Mouse (Mus musculus) CH12F3 (cell line): ENCODE measurements around the gene Edrf1.

Experiments
- in situ Hi-C: fragments of 300-500 bp; cut with MboI; formaldehyde crosslinking; loops from 2 replicates; pipeline ENCODE4 v1.14.3; 2020; ENCODE audit warnings: low sequenced_read_pairs

Gene Edrf1

DNA sequence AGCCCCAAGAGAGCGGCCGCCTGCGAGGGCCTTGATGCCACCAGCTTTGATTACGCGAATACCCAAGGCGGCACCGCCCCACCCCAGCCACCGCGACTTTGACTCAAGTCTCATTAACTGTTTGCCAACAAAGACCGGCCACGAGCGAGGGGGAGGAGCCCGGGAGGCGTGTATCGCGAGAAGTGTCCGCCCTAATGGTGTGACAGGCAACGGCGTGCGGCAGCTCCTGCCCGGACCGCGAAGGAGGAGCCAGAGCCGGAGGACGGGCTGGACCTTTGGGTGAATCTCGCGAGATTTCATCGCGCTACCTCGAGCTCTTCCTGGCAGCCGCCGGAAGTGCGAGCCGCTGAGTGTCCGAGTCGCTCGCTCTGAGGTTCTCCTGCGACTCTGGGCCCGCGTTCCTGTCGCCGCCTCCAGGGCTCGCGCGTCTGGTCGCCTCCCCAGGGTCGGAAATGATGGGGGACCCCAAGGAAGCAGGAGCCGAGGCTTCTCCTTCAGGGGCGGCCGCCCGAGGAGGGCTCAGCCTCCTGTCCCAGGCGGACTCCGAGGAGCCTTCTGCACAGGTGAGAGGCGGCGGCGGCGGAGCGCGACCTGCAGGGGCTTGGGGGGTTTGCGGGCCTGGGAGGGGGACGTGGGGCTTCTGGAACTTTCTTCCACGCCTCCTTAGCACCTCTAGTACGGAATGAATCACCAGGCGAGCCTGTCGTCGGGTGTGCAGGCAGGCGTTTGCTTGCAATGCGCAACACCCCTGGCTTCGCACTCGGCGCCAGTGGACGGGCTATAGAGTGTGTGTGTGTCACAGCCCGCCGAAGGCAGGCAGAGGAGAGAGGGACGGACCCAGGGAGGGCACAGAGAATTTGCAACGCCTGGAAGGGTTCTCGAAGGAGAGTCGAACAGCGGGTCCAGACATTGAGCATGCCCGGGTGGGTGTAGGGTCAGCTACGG lies at the start of gene Edrf1:
Edrf1 (plus strand) TSS at position 183 of the 945 bp plus-strand sequence.
- in situ Hi-C loops = no loop called here

DNA sequence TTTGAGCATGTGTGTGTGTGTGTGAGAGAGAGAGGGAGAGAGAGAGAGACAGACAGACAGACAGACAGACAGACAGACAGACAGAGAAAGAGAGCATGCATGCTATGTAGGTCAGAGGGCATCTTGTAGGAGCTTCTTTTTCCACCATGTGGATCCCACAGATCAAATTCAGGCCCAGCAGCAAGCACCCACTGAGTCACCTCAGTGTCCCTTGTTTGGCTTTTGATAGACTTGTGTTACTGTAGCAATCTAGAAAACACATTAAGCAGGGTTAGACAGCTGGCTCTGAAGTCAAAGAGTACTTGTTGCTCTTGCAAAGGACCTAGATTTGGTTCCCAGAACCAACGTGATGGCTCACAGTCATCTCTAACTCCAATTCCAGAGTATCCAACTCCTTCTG lies 45.6 kb upstream of the Edrf1 start:
- in situ Hi-C loops = no loop called here

- in situ Hi-C loops = no loop called here
Measured at GRCm38 (mm10) chr7:133600558-133600957, 36.8 kb upstream of the Edrf1 start.

- in situ Hi-C loops = no loop called here
Measured at GRCm38 (mm10) chr7:133602058-133602457, 35.3 kb upstream of the Edrf1 start, which contains the start of gene Tex36. TSS of gene Tex36 (minus strand) at chr7:133602158.

DNA sequence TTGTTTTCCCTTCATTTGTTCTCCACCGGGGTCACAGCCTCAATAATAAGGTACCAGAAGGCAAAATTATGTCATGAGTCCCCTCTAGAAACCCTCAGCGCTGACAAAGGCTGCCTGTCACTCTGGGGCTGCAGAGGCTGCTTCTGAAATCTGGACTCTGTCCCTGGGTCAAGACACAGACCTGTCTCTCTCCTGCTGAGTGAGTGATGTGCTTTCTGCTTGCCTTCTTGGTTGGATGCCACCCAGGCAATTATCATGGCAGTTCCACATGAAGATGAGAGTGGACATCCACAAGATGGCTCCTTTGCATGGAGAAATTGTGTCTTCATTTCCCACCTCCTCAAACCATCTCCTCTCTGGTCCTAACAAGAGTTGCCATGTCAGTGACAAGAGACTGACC lies 34.2 kb upstream of the Edrf1 start:
- in situ Hi-C loops = no loop called here

- in situ Hi-C loops = no loop called here
Measured at GRCm38 (mm10) chr7:133604427-133605081, 32.8 kb upstream of the Edrf1 start.

DNA sequence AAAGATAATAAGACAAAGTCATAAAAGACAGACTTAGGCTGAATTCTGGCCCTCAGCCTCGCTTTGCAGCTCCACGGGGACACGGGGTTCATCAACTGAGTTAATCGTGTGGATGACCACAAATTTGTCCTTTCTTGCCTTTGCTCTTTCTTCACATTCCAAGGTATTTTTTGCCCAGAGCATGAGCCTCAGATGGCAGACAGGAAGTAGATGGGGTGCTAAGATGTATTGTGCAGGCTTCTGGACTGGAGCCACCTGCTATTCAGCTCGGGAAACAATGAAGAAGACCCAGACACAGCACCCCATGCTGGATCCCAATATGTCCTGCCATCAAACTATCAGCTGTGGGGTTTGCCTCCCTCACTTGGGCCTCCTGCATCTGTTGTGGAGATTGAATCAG lies 30.0 kb upstream of the Edrf1 start:
- in situ Hi-C loops = no loop called here

DNA sequence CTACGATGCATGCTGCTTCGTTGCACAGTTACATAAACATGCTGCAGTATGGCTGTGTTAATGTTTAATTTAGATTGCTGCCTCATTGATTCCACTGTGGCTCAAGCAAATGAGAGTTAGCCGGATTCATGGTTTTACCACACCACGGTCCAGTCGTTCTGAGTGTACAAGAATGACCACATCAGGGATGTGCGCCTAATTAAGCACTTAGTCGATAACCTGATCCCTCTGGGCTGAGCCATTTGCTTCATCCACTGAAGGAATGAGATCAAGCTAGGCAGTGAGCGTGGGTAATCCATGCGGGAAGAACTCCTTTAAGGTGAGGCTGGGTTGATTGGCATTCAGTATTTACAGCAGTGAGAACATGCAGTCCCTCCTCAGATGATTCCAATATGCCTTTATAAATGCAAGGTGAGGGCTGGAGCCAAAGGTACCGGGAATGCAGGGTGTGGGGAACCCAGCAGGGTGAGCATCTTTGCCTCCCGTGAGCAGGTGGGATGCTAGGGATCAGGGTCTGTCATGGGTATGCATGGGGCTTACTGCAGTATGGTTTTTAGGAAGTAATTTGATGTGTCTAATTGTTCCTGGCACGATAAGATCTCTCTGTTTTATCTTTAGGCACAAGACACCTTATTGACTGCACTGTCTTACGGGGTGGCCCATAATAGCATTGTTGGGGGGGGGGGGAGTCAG lies 29.3 kb upstream of the Edrf1 start:
- in situ Hi-C loops = no loop called here

DNA sequence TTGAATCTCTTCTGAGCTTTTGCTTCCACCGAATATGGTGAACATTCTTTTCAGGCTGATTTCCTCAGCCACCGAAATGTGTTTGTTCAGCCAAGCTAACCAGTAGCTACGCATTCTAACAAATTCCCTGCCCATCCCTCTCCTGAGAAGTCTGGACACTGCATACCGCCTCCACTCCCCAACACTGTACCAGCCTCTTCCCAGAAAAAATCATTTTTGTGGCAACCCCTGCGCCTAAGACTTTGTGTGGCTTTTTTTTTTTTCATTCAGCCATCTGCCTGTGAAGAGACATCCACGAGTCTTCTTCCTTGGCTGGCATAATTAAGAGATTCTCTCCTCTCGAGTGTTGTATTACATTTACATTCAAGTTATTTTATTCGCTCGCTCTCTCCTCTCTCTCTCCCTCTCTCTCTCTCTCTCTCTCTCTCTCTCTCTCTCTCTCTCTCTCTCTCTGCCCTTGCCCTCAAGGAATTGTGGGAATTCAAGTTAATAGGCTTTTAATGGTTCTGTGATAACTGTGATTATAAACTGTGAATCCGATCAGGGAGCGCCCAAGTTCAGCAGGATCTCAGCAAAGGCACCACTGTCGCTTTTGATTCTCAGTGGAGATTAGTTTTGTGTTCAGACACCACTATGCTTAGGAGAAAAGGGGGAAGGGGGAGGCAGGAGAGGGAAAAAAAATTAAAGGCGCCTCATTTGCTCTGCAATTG lies 28.6 kb upstream of the Edrf1 start:
- in situ Hi-C loops = no loop called here

DNA sequence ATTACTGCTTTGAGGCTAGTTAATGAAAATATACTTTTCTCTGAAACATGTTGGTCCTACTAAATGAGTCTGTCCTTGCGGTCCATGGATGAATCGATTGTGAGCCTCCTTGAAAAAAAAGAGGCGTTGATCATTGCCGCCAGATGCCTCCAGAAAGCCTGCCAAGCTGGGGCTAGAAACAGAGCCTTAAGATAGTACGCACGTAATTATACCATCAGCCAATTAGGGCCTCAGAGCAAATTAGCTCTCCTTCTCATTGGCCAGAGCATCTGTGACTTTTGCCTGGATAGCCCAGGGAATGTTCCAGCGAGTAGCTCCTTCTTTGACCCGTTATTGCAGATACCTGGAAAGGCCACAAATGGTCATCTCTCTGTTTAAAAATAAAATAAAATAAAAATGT lies 27.8 kb upstream of the Edrf1 start:
- in situ Hi-C loops = no loop called here

- in situ Hi-C loops = no loop called here
Measured at GRCm38 (mm10) chr7:133612981-133613380, 24.4 kb upstream of the Edrf1 start.

GRCm38 (mm10) chr7:133620721-133621120 lies 16.6 kb upstream of the Edrf1 start:
- in situ Hi-C loops = no loop called here

DNA sequence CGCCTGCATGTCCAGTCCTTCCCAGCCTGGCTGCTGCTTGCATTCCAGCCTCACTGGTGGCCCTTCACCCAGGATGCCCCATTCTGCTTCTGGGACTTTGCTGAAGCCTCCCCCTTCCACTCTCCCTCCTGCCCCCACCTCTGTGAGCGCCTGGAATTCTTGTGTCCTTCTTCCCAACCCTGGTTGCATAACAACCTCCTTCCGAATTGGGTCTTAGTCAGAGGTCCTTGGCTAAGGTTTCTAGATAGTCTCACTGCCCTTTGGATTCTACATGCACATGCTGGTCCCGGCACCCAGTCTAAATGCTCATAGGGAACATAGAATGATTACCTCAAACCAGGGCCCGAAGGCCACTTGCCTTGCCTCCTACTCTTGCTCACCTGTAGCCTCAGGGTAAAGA lies 14.1 kb upstream of the Edrf1 start:
- in situ Hi-C loops = no loop called here

DNA sequence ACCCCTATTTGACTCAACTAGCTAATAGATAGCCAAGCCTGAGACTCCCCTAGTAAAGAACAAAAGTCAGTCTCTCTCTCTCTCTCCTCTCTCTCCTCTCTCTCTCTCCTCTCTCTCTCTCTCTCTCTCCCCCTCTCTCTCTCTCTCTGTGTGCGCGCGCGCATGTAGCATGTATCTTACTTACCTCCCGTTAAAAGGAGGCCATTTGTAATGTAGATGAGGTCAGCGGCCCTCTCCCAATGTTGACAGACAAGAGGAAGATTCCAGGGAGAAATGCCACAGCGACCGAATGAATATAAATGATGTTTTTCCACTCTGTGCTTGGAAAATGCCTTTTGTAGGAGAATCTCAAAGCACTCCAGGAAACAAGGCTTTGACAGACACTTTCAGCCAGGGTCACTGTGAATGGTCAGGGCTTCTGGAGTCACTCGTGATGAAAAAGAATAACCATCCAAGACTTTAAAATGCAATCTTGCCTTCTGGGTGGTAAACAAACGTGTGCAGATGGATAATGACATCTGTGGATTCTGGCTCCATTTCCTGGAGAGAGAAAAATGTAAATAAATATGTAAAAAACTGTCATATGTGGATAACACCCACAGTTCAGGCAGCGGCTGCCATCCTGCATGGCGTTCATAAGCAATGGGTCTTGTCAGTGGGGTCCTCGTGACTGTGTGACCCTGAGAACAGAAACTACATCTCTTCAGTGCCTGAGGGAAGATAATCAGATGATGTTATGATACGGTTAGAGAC lies 10.0 kb upstream of the Edrf1 start:
- in situ Hi-C loops = no loop called here

GRCm38 (mm10) chr7:133630821-133631220 lies 6.5 kb upstream of the Edrf1 start:
- in situ Hi-C loops = no loop called here

DNA sequence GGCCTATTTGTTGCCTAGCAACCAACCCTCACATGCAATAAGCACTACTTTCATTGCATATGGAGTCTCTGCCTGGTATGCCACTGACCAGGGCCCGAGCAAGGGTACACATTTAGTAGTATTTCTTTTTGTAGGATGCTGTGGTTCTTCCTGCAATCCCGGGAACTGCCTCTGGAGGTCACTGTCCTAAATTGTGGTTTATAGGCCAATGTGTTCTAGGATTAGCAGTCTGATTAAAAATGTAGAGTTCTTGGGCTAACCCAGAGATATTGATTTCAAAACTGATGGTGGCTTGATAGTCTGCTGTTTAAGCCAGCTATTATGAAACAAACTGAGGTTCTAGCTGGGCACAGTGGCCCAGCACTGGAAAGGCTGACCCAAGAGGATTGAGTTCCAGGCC lies 4.9 kb upstream of the Edrf1 start:
- in situ Hi-C loops = no loop called here

- in situ Hi-C loops = no loop called here
Measured at GRCm38 (mm10) chr7:133634932-133635650, 2.3 kb upstream of the Edrf1 start.

DNA sequence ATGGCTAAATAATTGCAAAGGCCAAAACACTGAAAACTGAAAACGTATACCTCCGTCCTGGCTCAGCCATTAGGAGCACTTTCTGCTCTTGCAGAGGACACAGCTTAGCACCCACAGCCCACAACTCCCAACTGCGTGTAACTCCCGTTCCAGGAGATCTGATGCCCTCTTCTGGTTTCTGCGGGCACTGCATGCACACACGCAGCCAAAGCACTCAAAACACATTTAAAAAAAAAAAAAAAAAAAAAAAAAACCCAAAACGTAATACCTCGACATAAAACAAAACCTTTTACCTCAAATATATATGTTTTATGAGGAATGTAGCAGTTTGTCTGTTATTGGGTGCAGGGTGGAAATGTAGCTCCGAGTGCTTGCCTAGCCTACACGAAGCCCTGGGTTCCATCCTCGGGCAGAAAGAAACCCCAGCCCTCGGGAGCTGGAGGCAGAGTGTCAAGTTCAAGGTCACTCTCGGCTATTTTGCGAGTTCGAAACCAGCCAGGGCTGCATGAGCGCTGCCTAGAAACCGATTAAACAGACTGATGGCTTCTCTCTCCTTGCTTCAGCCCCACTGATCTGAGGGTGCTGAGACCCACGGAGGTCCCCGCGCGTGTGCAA lies 498 bp upstream of the Edrf1 start:
- in situ Hi-C loops = no loop called here

- in situ Hi-C loops = no loop called here
Measured at GRCm38 (mm10) chr7:133638306-133638705, 963 bp downstream of the Edrf1 start.
